Mouse (Mus musculus) intestine, postnatal 0 days (tissue): ENCODE measurements at regions not wholly inside any gene's neighbourhood (a gene's known extent, or its start where the extent isn't known, plus 50 kb on each side); places are given as distances from the start of the nearest gene placed in this dataset.

ENCODE experiments used
- ATAC-seq: fragments of 200-750 bp; cut with Nextera tagmentation; 2 replicates; pipeline ENCODE4 v1.8.0; 2017; ENCODE audit warnings: mild to moderate bottlenecking, moderate TSS enrichment, moderate library complexity
- H3K27ac ChIP-seq: fragments of 300-500 bp; sonication (generic); 2 replicates; pipeline ENCODE4 v1.5.1; 2014; ENCODE audit warnings: mild to moderate bottlenecking, low read depth, low read length, moderate library complexity
- H3K27me3 ChIP-seq: fragments of 300-500 bp; sonication (generic); replicated peaks from 2 replicates; pipeline ENCODE4 v1.6.1; 2014; ENCODE audit warnings: low read length, mixed read lengths; ENCODE audit not compliant: control insufficient read depth, insufficient read depth
- H3K36me3 ChIP-seq: fragments of 300-500 bp; sonication (generic); 2 replicates; pipeline ENCODE4 v1.6.1; 2014; ENCODE audit warnings: mild to moderate bottlenecking, moderate library complexity; ENCODE audit not compliant: control insufficient read depth, insufficient read depth
- H3K4me1 ChIP-seq: fragments of 300-500 bp; sonication (generic); replicated peaks from 2 replicates; pipeline ENCODE4 v1.6.1; 2014; ENCODE audit warnings: antibody characterized with exemption, low read length, mixed read lengths; ENCODE audit not compliant: control insufficient read depth, insufficient read depth
- H3K4me2 ChIP-seq: fragments of 300-500 bp; sonication (generic); replicated peaks from 2 replicates; pipeline ENCODE4 v1.6.1; 2014; ENCODE audit warnings: low read depth, mild to moderate bottlenecking, moderate library complexity
- H3K4me3 ChIP-seq: fragments of 300-500 bp; sonication (generic); 2 replicates; pipeline ENCODE4 v1.5.1; 2014; ENCODE audit warnings: low read depth, low read length
- H3K9ac ChIP-seq: fragments of 300-500 bp; sonication (generic); 2 replicates; pipeline ENCODE4 v1.6.1; 2014; ENCODE audit warnings: mild to moderate bottlenecking, low read depth, low read length
- H3K9me3 ChIP-seq: fragments of 300-500 bp; sonication (generic); 2 replicates; pipeline ENCODE4 v1.6.1; 2016; ENCODE audit warnings: mixed run types; ENCODE audit not compliant: control insufficient read depth
- CTCF ChIP-seq: sonication (generic); IDR thresholded peaks from 2 replicates; pipeline ENCODE4 v1.5.1; 2016; ENCODE audit warnings: low read depth, mild to moderate bottlenecking, control low read depth, antibody characterized with exemption, moderate library complexity
- WGBS: fragments of 180-500 bp; shearing (Covaris S2); extraction: QIAGEN DNeasy Blood & Tissue Kit; methylation state at CpG from one replicate; pipeline ENCODE4 v1.1.7; 2014; 5-methylcytosine and 5-hydroxymethylcytosine counted together

DNA sequence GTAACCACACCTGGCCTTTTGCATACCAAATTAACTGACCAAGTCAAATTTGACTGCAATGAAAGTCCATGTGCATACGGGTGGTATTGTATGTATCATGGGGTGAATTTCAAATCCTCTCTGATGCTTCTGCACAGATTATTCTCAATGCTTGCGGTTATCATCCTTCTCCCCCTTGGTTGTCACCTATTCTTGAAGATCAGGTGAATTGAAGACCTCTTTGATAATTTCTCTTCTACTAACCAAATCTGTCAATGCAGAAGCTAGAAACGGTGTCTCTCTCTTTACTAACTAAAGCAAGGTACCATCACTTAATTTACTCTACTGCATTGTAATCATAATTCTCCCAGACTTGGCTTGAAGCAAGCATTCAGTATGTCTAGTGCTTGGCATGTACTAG, 235.7 kb upstream of the Plscr5 start:
- H3K4me2 ChIP-seq, result no peak overlapping the region
- no peaks in the 10 kb centered on the region for H3K27me3 ChIP-seq
- no peaks in the 10 kb centered on the region for H3K4me1 ChIP-seq
- no peak for ATAC-seq
- 89% methylated on average over 3 of the region's 3 CpGs for WGBS
- H3K27ac ChIP-seq, result no peak overlapping the region
- H3K4me3 ChIP-seq, result no peak overlapping the region
- H3K9ac ChIP-seq, result no peak overlapping the region
- no peaks in the 10 kb centered on the region for H3K9me3 ChIP-seq
- TF ChIP-seq CTCF, result no peak
- no peaks in the 10 kb centered on the region for H3K36me3 ChIP-seq

GRCm38 (mm10) chr9:91948746-91949145, 244.0 kb upstream of the Plscr5 start:
- no peak for TF ChIP-seq CTCF
- WGBS, result 66% methylated on average over 1 of the region's 1 CpGs
- no peaks in the 10 kb centered on the region for H3K27me3 ChIP-seq
- no peak overlapping the region for H3K4me2 ChIP-seq
- no peak overlapping the region for H3K27ac ChIP-seq
- no peaks in the 10 kb centered on the region for H3K4me1 ChIP-seq
- ATAC-seq, result no peak
- no peaks in the 10 kb centered on the region for H3K36me3 ChIP-seq
- H3K9ac ChIP-seq, result no peak overlapping the region
- H3K9me3 ChIP-seq, result no peaks in the 10 kb centered on the region
- no peak overlapping the region for H3K4me3 ChIP-seq

DNA sequence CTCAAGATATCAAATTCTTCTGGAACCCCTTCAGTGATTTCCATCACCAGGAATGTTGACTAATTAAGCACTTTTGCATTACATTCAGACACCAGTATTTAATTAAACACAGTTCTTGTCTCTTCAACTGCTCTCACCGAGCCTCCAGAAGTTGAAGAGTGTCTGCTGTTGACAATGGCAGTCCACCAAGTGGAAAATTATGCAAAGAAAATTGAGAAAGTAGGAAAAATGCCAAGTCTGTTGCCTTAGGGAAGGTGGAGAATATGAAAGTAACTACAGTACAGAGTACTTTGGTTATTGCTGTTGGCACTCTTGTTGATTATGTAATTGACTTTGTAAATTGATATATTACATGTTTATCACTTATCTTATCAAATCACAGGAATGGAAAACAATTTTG, 250.7 kb upstream of the Plscr5 start:
- Histone ChIP-seq H3K27me3 (no peaks in the 10 kb centered on the region), H3K9me3 (no peaks in the 10 kb centered on the region), H3K9ac (no peak overlapping the region), H3K4me3 (no peak overlapping the region), H3K36me3 (no peaks in the 10 kb centered on the region), H3K4me2 (no peak overlapping the region), H3K4me1 (no peaks in the 10 kb centered on the region), H3K27ac (no peak overlapping the region)
- ATAC-seq, result no peak
- no peak for TF ChIP-seq CTCF
- WGBS, result 37% methylated on average over 1 of the region's 1 CpGs

DNA sequence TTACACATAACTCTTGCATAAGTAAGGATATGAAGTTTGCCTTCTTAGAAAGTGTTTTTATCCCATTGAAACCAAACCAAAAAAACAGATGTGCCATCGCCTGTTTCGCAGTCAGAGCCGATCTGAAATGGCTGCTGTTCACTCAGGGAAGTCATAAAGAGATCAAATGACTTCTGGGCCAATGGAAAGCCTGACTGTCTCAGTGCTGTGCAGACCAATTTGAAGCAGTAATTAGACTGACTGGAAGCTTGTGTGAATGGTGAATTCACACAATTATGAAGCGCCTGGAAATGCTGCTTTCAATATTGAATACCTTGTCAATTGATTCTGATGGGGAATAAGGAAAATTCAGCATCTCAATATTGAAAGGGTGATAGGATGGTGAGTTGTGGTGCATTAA, 254.0 kb upstream of the Plscr5 start:
- no peaks in the 10 kb centered on the region for H3K4me1 ChIP-seq
- no peak overlapping the region for H3K9ac ChIP-seq
- H3K4me3 ChIP-seq, result no peak overlapping the region
- TF ChIP-seq CTCF, result no peak
- no peaks in the 10 kb centered on the region for H3K9me3 ChIP-seq
- no peaks in the 10 kb centered on the region for H3K36me3 ChIP-seq
- ATAC-seq, result no peak
- no peaks in the 10 kb centered on the region for H3K27me3 ChIP-seq
- no peak overlapping the region for H3K4me2 ChIP-seq
- no peak overlapping the region for H3K27ac ChIP-seq
- 67% methylated on average over 4 of the region's 4 CpGs for WGBS

- no peaks in the 10 kb centered on the region for H3K9me3 ChIP-seq
- H3K4me2 ChIP-seq, result no peak overlapping the region
- TF ChIP-seq CTCF, result no peak
- H3K27ac ChIP-seq, result no peak overlapping the region
- H3K9ac ChIP-seq, result no peak overlapping the region
- 79% methylated on average over 5 of the region's 5 CpGs for WGBS
- H3K4me3 ChIP-seq, result no peak overlapping the region
- no peaks in the 10 kb centered on the region for H3K36me3 ChIP-seq
- H3K27me3 ChIP-seq, result no peaks in the 10 kb centered on the region
- no peak for ATAC-seq
- H3K4me1 ChIP-seq, result no peaks in the 10 kb centered on the region
Measured at GRCm38 (mm10) chr9:91904066-91904465, 288.7 kb upstream of the Plscr5 start.

DNA sequence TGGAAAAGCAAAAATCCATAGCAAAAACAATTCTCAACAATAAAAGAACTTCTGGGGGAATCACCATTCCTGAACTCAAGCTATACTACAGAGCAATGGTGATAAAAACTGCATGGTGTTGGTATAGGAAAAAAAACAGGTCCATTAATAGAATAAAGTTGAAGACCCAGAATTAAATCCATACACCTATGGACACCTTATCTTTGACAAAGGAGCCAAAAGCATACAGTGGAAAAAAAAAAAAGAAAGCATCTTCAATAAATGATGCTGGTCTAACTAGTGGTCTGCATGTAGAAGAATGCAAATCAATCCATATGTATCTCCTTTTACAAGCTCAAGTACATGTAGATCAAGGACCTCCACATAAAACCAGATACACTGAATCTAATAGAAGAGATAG, 291.8 kb upstream of the Plscr5 start:
- no peak for ATAC-seq
- H3K4me2 ChIP-seq, result no peak overlapping the region
- H3K9me3 ChIP-seq, result no peaks in the 10 kb centered on the region
- no peak overlapping the region for H3K4me3 ChIP-seq
- H3K9ac ChIP-seq, result no peak overlapping the region
- H3K36me3 ChIP-seq, result no peaks in the 10 kb centered on the region
- no peak for TF ChIP-seq CTCF
- no peaks in the 10 kb centered on the region for H3K27me3 ChIP-seq
- no peak overlapping the region for H3K27ac ChIP-seq
- no peaks in the 10 kb centered on the region for H3K4me1 ChIP-seq

DNA sequence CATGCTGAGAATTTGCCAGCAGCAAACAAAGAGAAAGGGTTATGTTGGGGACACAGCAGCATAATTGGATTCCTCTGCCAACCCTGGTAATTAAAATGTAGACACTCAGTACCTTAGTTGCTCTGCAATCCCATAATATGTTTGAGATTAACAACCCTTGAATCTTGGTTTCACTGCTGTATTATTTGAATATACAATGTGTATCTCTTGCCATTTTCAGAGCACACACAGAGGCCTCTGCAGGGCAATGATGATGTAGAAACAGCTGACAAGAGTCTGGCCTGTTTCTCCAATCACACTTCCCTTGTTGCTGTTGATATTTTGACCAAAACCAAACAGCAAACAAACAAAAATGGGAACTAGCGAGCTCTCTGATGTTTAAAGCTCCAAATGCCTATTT, 315.9 kb upstream of the Plscr5 start:
- Histone ChIP-seq H3K9me3 (no peaks in the 10 kb centered on the region), H3K27me3 (no peaks in the 10 kb centered on the region), H3K4me1 (no peaks in the 10 kb centered on the region), H3K27ac (no peak overlapping the region), H3K4me3 (no peak overlapping the region), H3K4me2 (no peak overlapping the region), H3K36me3 (no peaks in the 10 kb centered on the region), H3K9ac (no peak overlapping the region)
- ATAC-seq, result no peak
- 70% methylated on average over 1 of the region's 1 CpGs for WGBS
- TF ChIP-seq CTCF, result no peak
